Mouse (Mus musculus): ENCODE measurements around the gene Ppp1r37. TPM values are rescaled to one million over a fixed set of nuclear protein-coding genes. Genes with fewer than 3 reads are reported as not detected.
"Not testable (repeated sequence)": the region's sequence is repeated elsewhere in the genome, so short reads cannot be mapped to it uniquely, and the experiment has no call there.

Ppp1r37 gene
- polyA plus RNA-seq (2021) = 65.5 TPM

DNA sequence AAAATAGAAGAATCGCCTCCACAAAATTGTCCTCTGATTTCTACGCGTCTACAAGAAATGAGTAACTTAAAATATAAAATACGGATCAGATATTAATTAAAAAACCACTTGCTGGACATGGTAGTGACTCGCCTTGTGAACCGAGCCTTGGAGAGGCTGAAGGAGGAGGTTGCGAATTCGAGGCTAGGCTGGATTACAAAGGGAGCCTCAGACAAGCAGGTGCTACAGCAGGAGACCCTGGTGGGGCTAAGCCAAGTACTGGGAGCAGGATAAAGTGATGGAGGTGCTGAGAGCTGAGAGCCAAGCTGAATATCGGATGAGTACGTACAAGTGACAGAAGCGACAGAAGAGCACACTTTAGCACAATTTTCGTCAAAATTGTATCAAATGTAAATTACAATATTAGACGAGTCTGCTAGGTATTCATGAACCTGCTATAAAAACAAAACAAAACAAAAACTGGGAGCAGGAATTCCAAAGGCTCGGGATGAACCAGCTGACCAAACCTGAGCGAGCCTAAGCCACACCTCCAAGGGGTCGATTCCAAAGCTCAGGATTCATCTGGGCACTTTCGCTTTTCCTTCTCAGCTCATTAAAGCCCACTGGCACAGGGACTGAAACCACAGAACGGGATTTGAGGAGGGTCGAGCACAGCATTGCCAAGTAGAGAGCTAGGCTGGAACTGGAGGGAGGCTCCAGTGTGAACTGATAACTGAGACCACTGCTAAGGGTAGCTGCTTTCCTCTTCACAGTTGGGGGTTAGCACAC is at the start of gene Ppp1r37:
Ppp1r37 (minus strand) TSS at position 434 of the 768 bp plus-strand sequence.
- in situ Hi-C loops (cut with MboI; ENCODE audit: low pct_unique_long_range_greater_than_20kb) = no loop called here
- CTCF ChIA-PET = interaction anchor here (0.8 to 1.7 kb wide), 3 partner anchors 10 to 138 kb away, joined by 3 to 4 read pairs (median 4); no protein-coding TSS in a partner anchor
- ATAC-seq = no peak

DNA sequence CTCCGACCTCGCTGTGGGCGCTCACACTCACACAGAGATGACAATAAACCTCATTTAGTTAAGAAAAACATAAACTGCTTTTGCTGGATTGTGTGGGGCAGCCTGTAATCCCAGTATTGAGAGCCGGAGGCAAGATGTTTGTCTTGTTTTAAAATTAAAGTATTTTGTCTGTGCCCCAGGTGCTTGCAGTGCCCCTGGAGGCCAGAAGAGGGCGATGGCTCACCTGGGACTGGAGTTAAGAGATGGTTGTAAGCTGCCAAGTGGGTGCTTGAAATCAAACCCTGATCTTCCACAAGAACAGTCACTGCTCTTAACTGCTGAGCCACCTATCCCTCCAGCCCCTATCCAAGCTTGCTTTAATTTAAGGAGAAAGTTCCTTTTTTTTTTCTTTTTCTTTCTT is 48.1 kb upstream of the Ppp1r37 start:
- ChIA-PET CTCF (interaction anchor here (1.0 to 2.8 kb wide), 3 partner anchors 8 to 137 kb away, joined by 3 to 12 read pairs (median 7); no protein-coding TSS in a partner anchor), POLR2A (no interaction called here)
- no peaks in the 10 kb centered on the region for H3K27me3 ChIP-seq
- in situ Hi-C loops (cut with MboI; ENCODE audit: low pct_unique_long_range_greater_than_20kb) = no loop called here
- DNase-seq (ENCODE audit: low read depth, low spot score) = no peak
- TF ChIP-seq CTCF (IDR thresholded peaks at IDR 0.05) = no peak
- no peak for ATAC-seq

More for the DNA sequence above, at the start of gene Ppp1r37:
- POLR2A ChIA-PET = interaction anchor here (0.6 to 2.6 kb wide), 4 partner anchors 8 to 551 kb away, joined by 3 to 10 read pairs (median 6); no protein-coding TSS in a partner anchor
- DNase-seq (ENCODE audit: low read depth, low spot score) = no peak
- no peak for TF ChIP-seq CTCF (IDR thresholded peaks at IDR 0.05)
- no peaks in the 10 kb centered on the region for H3K27me3 ChIP-seq

DNA sequence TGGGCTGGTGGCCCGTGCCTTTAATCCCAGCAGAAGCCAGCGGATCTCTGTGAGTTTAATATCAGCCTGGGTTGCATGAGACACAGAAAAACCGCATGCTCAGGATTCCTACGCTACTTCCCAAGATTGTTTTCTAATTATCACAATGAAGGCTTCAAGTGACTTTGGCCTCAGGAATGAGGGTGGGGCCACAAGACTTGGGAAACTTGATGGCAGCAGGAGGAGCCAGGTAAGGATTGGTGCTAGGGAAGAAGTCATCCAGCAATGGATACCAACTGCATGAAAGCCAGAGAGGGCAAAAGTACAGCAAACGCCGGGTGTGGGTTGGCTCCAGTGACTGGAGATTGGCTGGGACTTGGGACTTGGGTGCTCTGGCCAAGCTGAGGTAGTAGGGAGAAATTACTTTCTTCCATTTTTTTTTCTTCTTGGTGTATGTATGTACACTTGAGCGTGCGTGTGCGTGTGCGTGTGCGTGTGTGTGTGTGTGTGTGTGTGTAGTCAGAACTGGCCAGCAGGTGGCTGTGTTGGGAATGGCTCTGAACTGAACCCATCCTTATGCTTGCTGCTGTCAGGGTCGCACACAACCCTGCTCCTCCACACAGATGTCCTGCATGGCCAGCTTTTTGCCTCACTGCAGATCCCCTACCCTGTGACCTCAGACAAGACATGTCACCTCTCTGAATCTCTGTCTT is 46.9 kb upstream of the Ppp1r37 start:
- ChIA-PET CTCF (interaction anchor here (1.0 to 1.2 kb wide), 2 partner anchors 9 to 136 kb away, joined by 3 to 7 read pairs; no protein-coding TSS in a partner anchor), POLR2A (interaction anchor here (0.7 kb wide), 1 partner anchor 18 kb away, joined by 4 read pairs; no protein-coding TSS in a partner anchor)
- no peak for TF ChIP-seq CTCF (IDR thresholded peaks at IDR 0.05)
- no peaks in the 10 kb centered on the region for H3K27me3 ChIP-seq
- DNase-seq (ENCODE audit: low read depth, low spot score) (peak; percentile 50), ATAC-seq (peak; percentile 46)
- in situ Hi-C loops (cut with MboI; ENCODE audit: low pct_unique_long_range_greater_than_20kb) = no loop called here

DNA sequence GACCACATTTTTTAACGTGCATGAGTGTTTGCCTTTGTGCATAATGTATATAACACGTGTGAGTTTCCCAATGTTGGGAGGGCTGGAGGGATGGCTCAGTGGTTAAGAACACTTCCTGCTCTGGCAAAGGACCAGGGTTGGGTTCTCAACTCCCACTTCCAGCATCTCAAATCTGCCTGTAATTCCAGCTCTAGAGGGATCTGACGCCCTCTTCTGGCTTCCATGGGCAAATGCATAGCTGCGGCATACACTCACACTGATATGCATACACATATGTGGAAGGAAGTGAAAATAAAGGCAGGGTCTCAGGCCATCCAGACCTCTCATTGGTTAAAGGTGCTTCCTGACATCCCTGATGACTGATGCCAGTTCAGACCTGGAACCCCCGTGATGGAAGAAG is 44.4 kb upstream of the Ppp1r37 start:
- POLR2A ChIA-PET = no interaction called here
- DNase-seq (ENCODE audit: low read depth, low spot score) = no peak
- in situ Hi-C loops (cut with MboI; ENCODE audit: low pct_unique_long_range_greater_than_20kb) = no loop called here
- no peak for ATAC-seq
- TF ChIP-seq CTCF (IDR thresholded peaks at IDR 0.05) = no peak
- no peaks in the 10 kb centered on the region for H3K27me3 ChIP-seq
- CTCF ChIA-PET = no interaction called here

DNA sequence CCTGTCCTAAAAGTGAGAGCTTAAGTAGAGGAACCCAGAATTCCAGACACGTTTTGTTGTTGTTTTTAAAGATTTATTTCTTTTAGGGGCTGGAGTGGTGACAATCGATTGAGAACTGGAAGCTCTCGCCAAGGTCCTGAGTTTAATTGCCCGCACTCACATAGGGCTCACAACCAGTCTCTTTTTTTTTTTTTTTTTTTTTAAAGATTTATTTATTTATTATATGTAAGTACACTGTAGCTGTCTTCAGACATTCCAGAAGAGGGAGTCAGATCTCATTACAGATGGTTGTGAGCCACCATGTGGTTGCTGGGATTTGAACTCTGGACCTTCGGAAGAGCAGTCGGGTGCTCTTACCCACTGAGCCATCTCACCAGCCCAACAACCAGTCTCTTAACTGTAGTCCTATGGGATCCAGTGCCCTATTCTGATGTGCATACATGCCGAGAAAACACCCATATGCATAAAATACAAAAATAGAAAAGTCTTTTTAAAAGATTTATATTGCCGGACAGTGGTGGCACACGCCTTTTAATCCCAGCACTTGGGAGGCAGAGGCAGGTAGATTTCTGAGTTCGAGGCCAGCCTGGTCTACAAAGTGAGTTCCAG is 41.8 kb upstream of the Ppp1r37 start:
- POLR2A ChIA-PET; H3K27me3 ChIP-seq; ATAC-seq; DNase-seq (ENCODE audit: low read depth, low spot score); in situ Hi-C loops (cut with MboI; ENCODE audit: low pct_unique_long_range_greater_than_20kb): not testable (repeated sequence)
- CTCF ChIA-PET = interaction anchor here (1.0 to 1.4 kb wide), 3 partner anchors 14 to 143 kb away, joined by 3 to 5 read pairs (median 4); no protein-coding TSS in a partner anchor

DNA sequence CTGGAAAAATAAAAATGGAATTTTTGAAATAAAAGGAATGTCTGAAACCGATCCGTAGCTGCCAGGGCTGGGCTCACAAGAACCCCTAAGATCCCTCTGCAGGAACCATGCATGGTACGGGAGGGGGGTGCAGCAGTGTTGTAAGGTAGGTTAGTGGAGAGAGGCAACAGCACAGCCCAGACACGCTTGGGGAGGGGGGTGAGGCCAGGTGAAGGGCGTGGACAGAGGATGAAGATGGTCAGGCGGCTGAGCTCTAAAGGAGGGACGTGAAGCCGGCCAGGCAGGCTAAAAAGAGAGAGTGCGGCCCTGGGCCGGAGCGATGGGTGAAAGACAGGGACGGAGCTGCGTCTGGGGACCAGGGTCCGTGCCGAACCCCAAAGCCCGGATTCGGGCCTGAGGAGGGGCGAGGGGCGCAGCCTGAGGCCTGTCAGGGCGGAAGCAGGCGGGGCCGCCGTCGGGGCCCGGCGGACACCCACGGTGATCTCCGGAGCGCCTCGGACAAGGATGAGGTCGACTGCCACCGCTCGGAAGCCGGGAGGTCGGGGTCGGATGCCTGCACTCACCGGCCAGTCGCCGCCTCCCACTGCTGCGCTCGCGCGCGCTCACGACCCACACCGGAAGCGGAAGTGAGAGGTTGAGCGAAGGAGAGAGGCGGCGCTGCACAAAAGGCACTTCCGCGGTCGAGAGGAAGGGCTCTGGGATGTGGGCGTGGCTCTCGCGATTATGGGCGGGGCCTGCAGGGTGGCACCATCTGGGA is 41.2 kb upstream of the Ppp1r37 start, which contains the start of gene Clasrp:
Clasrp (minus strand) TSS at position 638 of the 757 bp plus-strand sequence.
- in situ Hi-C loops (cut with MboI; ENCODE audit: low pct_unique_long_range_greater_than_20kb) = no loop called here
- H3K27me3 ChIP-seq = no peaks in the 10 kb centered on the region
- ChIA-PET CTCF (interaction anchor here (1.0 to 1.4 kb wide), 2 partner anchors 14 to 15 kb away, joined by 4 to 5 read pairs; no protein-coding TSS in a partner anchor), POLR2A (interaction anchor here (0.7 kb wide), 1 partner anchor 9 kb away, joined by 3 read pairs; no protein-coding TSS in a partner anchor)
- DNase-seq (ENCODE audit: low read depth, low spot score) (peak; percentile 61), ATAC-seq (peak; percentile 89)
- no peak for TF ChIP-seq CTCF (IDR thresholded peaks at IDR 0.05)

DNA sequence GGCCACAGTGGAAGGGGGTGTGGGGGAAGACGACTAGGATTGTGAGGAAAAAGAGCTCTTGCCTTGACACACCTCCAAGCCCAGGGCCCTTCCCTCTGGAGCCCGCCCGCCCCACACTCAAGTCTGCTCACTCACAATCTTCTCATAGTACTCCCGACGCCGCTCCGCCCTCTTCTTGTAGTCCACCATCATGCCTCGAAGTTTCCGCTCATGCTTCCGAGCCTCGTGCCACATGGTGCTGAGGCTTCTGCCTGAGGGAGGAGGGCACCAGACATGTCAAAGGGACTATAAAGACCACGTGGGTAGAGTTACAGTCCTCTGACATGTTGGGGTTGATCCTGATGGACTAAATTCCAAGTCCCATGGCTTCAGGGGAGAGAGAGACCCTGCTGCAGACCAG is 40.2 kb upstream of the Ppp1r37 start:
- ChIA-PET POLR2A (no interaction called here), CTCF (interaction anchor here (6.2 kb wide), 1 partner anchor 13 kb away, joined by 33 read pairs; no protein-coding TSS in a partner anchor)
- no peak for TF ChIP-seq CTCF (IDR thresholded peaks at IDR 0.05)
- ATAC-seq = no peak
- in situ Hi-C loops (cut with MboI; ENCODE audit: low pct_unique_long_range_greater_than_20kb) = no loop called here
- no peaks in the 10 kb centered on the region for H3K27me3 ChIP-seq
- DNase-seq (ENCODE audit: low read depth, low spot score) = no peak

DNA sequence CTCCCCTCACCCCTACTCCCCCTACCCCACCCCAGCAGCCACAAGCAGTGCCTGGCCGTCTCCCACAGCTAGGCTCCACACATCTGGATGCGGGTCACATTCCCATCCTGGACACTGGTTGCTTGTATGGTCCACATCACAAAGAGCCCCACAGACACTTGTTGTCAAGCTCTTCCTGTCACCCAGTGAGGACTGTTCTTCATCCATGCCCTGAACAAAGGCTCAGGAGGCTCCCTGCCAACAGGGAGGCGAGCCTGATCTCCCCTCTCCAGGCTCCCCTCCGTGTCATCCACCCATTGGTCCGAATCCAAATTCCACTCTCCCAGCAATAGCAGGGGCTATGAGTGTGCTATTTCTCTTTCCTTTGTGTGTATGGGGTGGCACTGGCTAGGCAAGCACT is 37.7 kb upstream of the Ppp1r37 start:
- POLR2A ChIA-PET = interaction anchor here (1.6 kb wide), 1 partner anchor 16 kb away, joined by 4 read pairs; no protein-coding TSS in a partner anchor
- no peak for DNase-seq (ENCODE audit: low read depth, low spot score)
- CTCF ChIA-PET = interaction anchor here (6.2 kb wide), 1 partner anchor 11 kb away, joined by 33 read pairs; no protein-coding TSS in a partner anchor
- H3K27me3 ChIP-seq = no peaks in the 10 kb centered on the region
- in situ Hi-C loops (cut with MboI; ENCODE audit: low pct_unique_long_range_greater_than_20kb) = no loop called here
- no peak for ATAC-seq
- TF ChIP-seq CTCF (IDR thresholded peaks at IDR 0.05) = no peak

DNA sequence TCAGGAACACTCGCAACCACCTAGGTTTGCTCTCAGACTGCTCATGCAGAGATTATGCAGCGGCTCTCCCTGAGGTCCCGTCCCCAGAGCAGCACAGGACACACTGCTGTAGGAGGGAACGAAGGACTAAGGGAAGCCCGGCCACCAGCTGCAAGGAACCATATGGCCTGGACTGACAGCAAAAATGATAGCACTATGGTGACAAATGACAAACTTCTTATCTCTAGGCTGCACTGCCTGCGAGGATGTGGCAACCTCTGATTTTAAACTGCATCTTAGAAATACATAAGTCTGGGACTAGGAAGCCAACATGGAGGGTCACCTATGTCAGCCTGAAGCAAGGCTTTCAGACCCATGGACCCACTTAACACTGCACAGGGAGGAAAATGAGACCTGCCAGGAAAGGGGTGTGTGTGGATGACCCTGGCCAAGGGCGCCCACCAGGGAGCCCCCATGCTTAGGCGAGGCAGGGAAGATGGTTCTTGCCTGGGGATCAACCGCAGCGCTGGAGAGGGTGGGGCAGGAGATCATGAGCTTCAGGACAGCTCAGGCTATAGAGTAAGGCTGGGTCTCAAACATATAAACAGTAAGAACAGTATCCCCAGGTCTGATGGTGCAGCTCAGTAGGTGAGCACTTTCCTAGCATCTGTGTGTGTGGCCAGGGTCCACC is 30.3 kb upstream of the Ppp1r37 start:
- no peaks in the 10 kb centered on the region for H3K27me3 ChIP-seq
- ChIA-PET CTCF (interaction anchor here (1.7 kb wide), 1 partner anchor 25 kb away, joined by 5 read pairs; no protein-coding TSS in a partner anchor), POLR2A (no interaction called here)
- DNase-seq (ENCODE audit: low read depth, low spot score) = no peak
- no peak for ATAC-seq
- no peak for TF ChIP-seq CTCF (IDR thresholded peaks at IDR 0.05)
- in situ Hi-C loops (cut with MboI; ENCODE audit: low pct_unique_long_range_greater_than_20kb) = no loop called here

All from Patski (cell line).